Mouse (Mus musculus) hematopoietic multipotent progenitor cell, adult 10-12 weeks (in vitro differentiated cells): ENCODE results near the gene Ppan. TPM values are rescaled to one million over a fixed set of nuclear protein-coding genes. Genes with fewer than 3 reads are reported as not detected.

Source experiments
- polyA plus RNA-seq: library from polyadenylated mRNA; stranded (reverse); fragments of >175 nt; gene quantifications from 2 replicates; pipeline ENCODE4 v1.2.3, GENCODE M21; 2012; ENCODE audit warnings: low replicate concordance

The Ppan gene
- polyA plus RNA-seq, result 93.7 and 103 TPM in 2 replicates

DNA sequence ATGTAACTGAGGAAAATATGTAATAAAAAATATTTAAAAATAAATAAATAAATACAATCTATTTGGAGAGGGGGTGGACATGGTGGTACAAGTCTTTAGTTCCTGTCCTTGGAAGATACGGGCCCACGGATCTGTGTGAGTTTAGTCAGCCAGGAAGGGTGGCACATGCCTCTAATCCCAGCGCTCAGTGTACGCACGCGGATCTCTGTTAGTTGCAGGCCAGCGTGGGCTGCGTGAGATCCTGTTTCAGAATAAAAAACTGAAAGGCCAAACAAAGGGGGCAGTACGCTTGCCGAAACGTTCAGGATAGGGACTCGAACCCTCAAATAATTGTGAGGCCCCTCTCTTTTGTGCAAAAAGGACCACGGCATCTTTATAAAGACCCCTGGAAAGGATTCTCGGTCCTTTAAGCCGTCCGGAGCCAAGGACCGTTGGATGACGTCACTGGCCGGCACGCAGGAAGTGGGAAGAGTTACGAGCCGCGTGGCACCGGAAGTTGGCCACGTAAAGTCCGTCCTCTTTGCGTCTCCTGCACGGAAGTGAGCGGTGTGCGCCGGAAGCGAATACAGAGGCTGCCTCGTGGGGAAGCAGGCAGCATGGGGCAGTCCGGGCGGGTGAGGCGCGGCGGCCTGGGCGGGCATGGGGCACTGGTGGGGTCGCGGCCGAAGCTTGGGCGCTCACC is at the start of gene Ppan:
Ppan (plus strand) TSS at position 472 of the 682 bp plus-strand sequence.

DNA sequence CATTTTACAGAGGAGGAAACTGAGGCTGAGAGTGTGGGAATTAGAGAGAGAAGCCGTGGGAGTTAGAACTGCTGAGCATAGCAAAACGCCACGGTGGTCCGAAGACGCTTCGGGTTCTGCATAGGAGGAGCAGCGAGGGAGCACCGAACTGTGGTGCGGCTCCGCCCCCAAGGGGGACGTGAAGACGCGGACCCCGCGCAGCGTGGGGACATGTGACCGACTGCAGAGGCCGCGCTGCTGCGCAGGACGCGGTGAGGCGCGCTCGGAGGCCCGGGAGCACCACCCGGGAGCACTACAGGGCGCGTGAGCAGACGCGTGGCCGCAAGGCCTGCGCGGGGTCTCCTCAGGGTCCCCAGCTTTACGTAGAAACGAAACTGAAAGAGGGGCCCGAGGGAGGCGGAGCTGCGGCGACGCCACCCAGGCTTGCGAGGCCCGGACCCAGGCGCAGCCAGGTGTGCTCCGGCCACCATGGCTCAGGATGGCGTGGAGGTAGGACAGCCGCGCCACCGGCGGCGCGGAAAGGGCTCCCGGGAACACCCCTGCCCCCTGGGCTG is 19.4 kb upstream of the Ppan start, which contains the start of gene A230050P20Rik:
A230050P20Rik (plus strand) TSS at position 195 of the 554 bp plus-strand sequence.

DNA sequence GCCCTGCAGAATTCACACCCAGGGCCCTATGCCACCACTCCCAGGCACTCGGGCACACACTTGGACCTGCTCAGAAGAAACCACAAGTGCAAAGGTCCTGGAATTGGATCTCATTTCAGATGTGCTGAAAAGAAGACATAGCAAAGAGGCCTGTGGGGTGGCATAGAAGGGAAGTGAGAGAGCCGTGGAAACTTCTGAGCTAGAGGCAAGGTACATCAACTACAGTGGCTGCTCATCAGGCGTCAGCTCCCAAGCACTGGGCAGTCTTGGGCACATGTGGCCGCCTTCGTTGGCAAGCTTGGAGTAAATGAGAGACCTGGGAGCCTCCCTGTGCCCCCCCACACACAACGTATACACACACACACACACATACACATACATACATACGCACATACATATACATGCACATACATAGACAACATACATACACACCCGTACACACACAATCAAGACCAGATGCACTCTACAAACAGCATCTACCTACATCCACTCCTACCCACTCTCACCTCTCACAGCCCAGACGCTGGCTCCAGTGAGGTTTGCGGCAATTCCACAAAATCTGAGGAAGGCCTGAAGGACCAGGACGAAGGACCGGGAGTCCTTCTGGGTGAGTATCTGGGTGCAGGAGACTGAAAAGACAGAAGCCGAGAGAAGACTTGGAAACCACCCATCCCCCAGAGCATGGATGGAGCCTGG is 8.7 kb upstream of the Ppan start, which contains the start of gene Angptl6:
Angptl6 (minus strand) TSS at position 631 of the 696 bp plus-strand sequence.

DNA sequence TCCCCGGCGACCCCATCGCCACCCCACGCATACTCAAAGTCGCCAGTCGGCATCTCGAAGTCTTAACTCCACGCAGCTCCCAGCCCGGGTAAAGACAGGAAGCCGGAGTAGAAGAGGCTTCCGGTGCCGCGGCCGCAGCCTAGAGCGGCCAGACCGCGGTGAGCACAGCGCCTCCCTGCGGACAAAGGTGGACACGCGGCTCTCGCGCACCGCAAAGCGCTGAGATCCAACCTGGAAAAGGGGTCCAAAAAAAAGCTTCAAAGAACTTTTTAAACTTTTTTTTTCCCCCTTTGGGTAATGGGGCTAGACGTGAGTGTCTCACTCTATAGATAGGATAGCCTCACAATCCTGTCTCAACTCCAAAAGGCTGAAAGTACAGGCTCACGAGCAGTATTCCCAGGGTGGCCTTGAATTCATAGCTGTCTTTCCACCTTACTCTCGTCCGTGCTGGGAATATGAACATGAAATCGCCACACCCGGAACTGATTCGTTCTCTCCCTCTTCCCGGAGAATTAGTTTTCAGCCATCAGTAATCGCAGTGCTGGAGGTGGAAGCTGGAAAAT is 10.6 kb downstream of the Ppan start, which contains the start of gene Eif3g:
Eif3g (minus strand) TSS at position 113 of the 563 bp plus-strand sequence.

Other genes starting within 250 kb of the Ppan start
- 13.0 and 20.5 TPM in 2 replicates for gene Ubl5, start 245.3 kb upstream of the Ppan start, polyA plus RNA-seq
- gene Fbxl12, start 243.4 kb upstream of the Ppan start, polyA plus RNA-seq, result 38.3 and 85.5 TPM in 2 replicates
- 11.2 and 13.1 TPM in 2 replicates for gene Pin1, start 236.1 kb upstream of the Ppan start, polyA plus RNA-seq
- 0.10 TPM in 1 of 2 replicates, not detected in the other for gene Olfm2, start 141.8 kb upstream of the Ppan start, polyA plus RNA-seq
- gene Col5a3, start 73.1 kb upstream of the Ppan start, polyA plus RNA-seq, result 0.94 and 1.0 TPM in 2 replicates
- gene Rdh8, start 69.7 kb upstream of the Ppan start, polyA plus RNA-seq, result not detected in 2 replicates
- gene A230050P20Rik, start 19.5 kb upstream of the Ppan start, polyA plus RNA-seq, result 86.0 and 279 TPM in 2 replicates
- gene Angptl6, start 8.4 kb upstream of the Ppan start, polyA plus RNA-seq, result 2.3 and 3.8 TPM in 2 replicates
- 192 and 471 TPM in 2 replicates for gene Eif3g, start 10.4 kb downstream of the Ppan start, polyA plus RNA-seq
- 59.7 and 61.0 TPM in 2 replicates for gene Dnmt1, start 71.7 kb downstream of the Ppan start, polyA plus RNA-seq
- 1.7 and 4.4 TPM in 2 replicates for gene S1pr2, start 88.6 kb downstream of the Ppan start, polyA plus RNA-seq
- gene Mrpl4, start 114.6 kb downstream of the Ppan start, polyA plus RNA-seq, result 45.9 and 87.9 TPM in 2 replicates
- 37.9 and 60.7 TPM in 2 replicates for gene Icam1, start 127.8 kb downstream of the Ppan start, polyA plus RNA-seq
- 2.4 and 30.5 TPM in 2 replicates for gene Icam4, start 141.2 kb downstream of the Ppan start, polyA plus RNA-seq
- 1.2 and 1.5 TPM in 2 replicates for gene Icam5, start 143.9 kb downstream of the Ppan start, polyA plus RNA-seq
- 4.7 and 6.8 TPM in 2 replicates for gene Zglp1, start 178.9 kb downstream of the Ppan start, polyA plus RNA-seq
- gene Gm49373, start 184.9 kb downstream of the Ppan start, polyA plus RNA-seq, result 0.26 and 0.64 TPM in 2 replicates
- gene Fdx1l, start 185.4 kb downstream of the Ppan start, polyA plus RNA-seq, result 24.8 and 46.2 TPM in 2 replicates
- 43.7 and 103 TPM in 2 replicates for gene Gm38431, start 203.8 kb downstream of the Ppan start, polyA plus RNA-seq
- 182 and 466 TPM in 2 replicates for gene Raver1, start 203.8 kb downstream of the Ppan start, polyA plus RNA-seq
- gene Tyk2, start 243.1 kb downstream of the Ppan start, polyA plus RNA-seq, result 47.9 and 58.5 TPM in 2 replicates